Mouse (Mus musculus) midbrain, embryonic 13.5 days (tissue): Measurements from ENCODE around the gene 1700024B05Rik. TPM values are rescaled to one million over a fixed set of nuclear protein-coding genes. Genes with fewer than 3 reads are reported as not detected.
"Not testable (repeated sequence)": the region's sequence is repeated elsewhere in the genome, so short reads cannot be mapped to it uniquely, and the experiment has no call there.

Source experiments
- ATAC-seq: fragments of 200-750 bp; cut with Nextera tagmentation; 2 replicates; pipeline ENCODE4 v1.8.0; 2017; ENCODE audit warnings: mild to moderate bottlenecking, moderate TSS enrichment, moderate library complexity
- H3K27ac ChIP-seq: fragments of 300-500 bp; sonication (generic); 2 replicates; pipeline ENCODE4 v1.5.1; 2015; ENCODE audit warnings: inconsistent platforms, mild to moderate bottlenecking, moderate library complexity
- H3K27me3 ChIP-seq: fragments of 300-500 bp; sonication (generic); 2 replicates; pipeline ENCODE4 v1.6.1; 2015; ENCODE audit warnings: mild to moderate bottlenecking, inconsistent platforms
- H3K36me3 ChIP-seq: fragments of 300-500 bp; sonication (generic); 2 replicates; pipeline ENCODE4 v1.6.1; 2015; ENCODE audit warnings: mild to moderate bottlenecking, inconsistent platforms
- H3K4me1 ChIP-seq: fragments of 300-500 bp; sonication (generic); replicated peaks from 2 replicates; pipeline ENCODE4 v1.6.1; 2015; ENCODE audit warnings: inconsistent platforms
- H3K4me2 ChIP-seq: fragments of 300-500 bp; sonication (generic); replicated peaks from 2 replicates; pipeline ENCODE4 v1.6.1; 2015; ENCODE audit warnings: moderate library complexity, mild to moderate bottlenecking, inconsistent platforms
- H3K4me3 ChIP-seq: fragments of 300-500 bp; sonication (generic); replicated peaks from 2 replicates; pipeline ENCODE4 v1.5.1; 2015; ENCODE audit warnings: mild to moderate bottlenecking, inconsistent platforms
- H3K9ac ChIP-seq: fragments of 300-500 bp; sonication (generic); replicated peaks from 2 replicates; pipeline ENCODE4 v1.6.1; 2015; ENCODE audit warnings: mild to moderate bottlenecking, inconsistent platforms
- H3K9me3 ChIP-seq: fragments of 300-500 bp; sonication (generic); 2 replicates; pipeline ENCODE4 v1.6.1; 2016; ENCODE audit warnings: mild to moderate bottlenecking, inconsistent platforms
- WGBS: fragments of 180-500 bp; shearing (Covaris S2); methylation state at CpG from one replicate; pipeline ENCODE4 v1.1.7; 2015; 5-methylcytosine and 5-hydroxymethylcytosine counted together
- polyA plus RNA-seq: library from polyadenylated mRNA; unstranded; fragments of >200 nt; fragmentation: Nextera tagmentation; extraction: Ambion mirVana; gene quantifications from 2 replicates; pipeline ENCODE4 v1.2.1, GENCODE M21; 2015

Gene 1700024B05Rik
- polyA plus RNA-seq, result not detected in 2 replicates

- H3K9ac ChIP-seq, H3K27me3 ChIP-seq, H3K9me3 ChIP-seq, H3K36me3 ChIP-seq, H3K4me2 ChIP-seq, ATAC-seq, H3K4me1 ChIP-seq, H3K4me3 ChIP-seq, H3K27ac ChIP-seq: not testable (repeated sequence)
- 58% methylated on average over 2 of the region's 2 CpGs for WGBS
Observed at GRCm38 (mm10) chr14:41943695-41944094, at the start of gene 1700024B05Rik. TSS of gene 1700024B05Rik (plus strand) at chr14:41943995.

DNA sequence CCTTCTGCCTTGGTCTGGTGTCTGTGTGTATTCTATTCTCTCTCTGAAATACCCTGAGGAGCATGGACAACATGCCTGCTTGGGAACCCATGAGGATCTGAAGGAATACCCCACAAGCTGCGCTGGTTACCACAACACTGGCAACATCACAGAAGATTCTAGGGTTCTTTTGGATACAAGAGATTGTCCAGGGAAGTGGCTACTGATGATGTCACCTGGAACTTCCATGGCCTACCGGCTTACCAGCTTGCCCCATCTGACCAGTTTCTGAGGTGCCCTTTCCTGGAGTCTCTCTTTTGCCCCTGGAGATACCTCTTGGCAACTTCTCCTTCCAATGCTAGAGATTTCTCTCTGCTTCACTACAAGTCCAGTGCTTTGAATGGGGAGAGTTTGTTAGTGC lies 36.6 kb upstream of the 1700024B05Rik start, which contains the start of gene Gm7980:
Gm7980 (minus strand) TSS at position 101 of the 400 bp plus-strand sequence.
- WGBS, result no CpG with 5 or more reads among the region's 2 CpGs
- H3K9me3 ChIP-seq, H3K9ac ChIP-seq, H3K4me3 ChIP-seq, ATAC-seq, H3K4me2 ChIP-seq, H3K4me1 ChIP-seq, H3K27ac ChIP-seq, H3K27me3 ChIP-seq, H3K36me3 ChIP-seq: not testable (repeated sequence)

DNA sequence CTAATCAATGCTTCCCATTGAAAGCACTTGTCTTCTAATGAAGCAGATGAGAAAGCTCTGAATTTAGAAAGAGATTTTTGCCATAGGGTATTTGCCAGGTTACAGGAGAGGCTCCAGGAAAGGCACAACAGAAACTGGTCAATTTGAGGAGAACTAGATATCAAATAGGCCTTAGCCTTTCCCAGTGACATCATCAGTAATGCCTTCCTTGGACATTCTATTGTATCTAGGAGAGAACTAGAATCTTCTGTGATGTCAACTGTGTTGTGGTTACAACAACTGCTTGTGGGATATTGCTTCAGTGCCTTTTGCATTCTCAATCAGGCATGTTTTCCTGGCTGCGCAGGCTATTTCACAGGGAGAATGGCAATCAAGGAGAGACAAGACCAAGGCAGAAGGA lies 19.1 kb upstream of the 1700024B05Rik start, which contains the start of gene 1700049E17Rik1:
1700049E17Rik1 (plus strand) TSS at position 301 of the 400 bp plus-strand sequence.
- not testable (repeated sequence) for H3K4me3 ChIP-seq, H3K4me2 ChIP-seq, H3K27ac ChIP-seq, H3K27me3 ChIP-seq, H3K36me3 ChIP-seq, H3K9me3 ChIP-seq, H3K9ac ChIP-seq, H3K4me1 ChIP-seq, ATAC-seq
- WGBS, result no CpG with 5 or more reads among the region's 1 CpGs

DNA sequence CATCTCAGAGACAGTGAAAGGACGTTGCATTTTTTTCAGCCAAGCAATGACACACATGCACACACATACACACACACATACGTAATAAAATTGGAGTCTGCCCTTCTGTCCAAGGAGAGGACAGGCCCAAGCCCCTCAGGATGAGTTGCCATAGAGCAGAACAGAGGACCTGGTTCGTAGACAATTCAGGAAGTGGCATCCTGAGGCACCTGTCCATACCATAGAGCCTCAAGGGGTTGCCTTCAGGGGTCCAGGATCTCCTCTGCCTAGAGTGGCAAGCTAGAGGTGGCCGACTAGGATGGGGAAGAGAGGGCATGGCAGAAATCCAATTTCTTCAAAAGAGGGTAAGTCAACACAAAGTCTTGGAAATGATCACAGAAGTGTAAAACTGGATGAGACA lies 20.3 kb downstream of the 1700024B05Rik start:
- H3K9ac ChIP-seq, H3K4me3 ChIP-seq, H3K4me1 ChIP-seq, H3K36me3 ChIP-seq, H3K27ac ChIP-seq, H3K27me3 ChIP-seq, H3K9me3 ChIP-seq, ATAC-seq, H3K4me2 ChIP-seq: not testable (repeated sequence)
- 67% methylated on average over 4 of the region's 4 CpGs for WGBS

GRCm38 (mm10) chr14:41967827-41968226 lies 24.0 kb downstream of the 1700024B05Rik start, which contains the start of gene Gm6401:
TSS of gene Gm6401 (minus strand) at chr14:41967927.
- 61% methylated on average over 1 of the region's 1 CpGs for WGBS
- not testable (repeated sequence) for H3K36me3 ChIP-seq, H3K4me2 ChIP-seq, H3K27me3 ChIP-seq, H3K27ac ChIP-seq, ATAC-seq, H3K9me3 ChIP-seq, H3K4me1 ChIP-seq, H3K9ac ChIP-seq, H3K4me3 ChIP-seq

- not testable (repeated sequence) for H3K27me3 ChIP-seq, H3K36me3 ChIP-seq, H3K4me1 ChIP-seq, H3K4me2 ChIP-seq, H3K27ac ChIP-seq, H3K4me3 ChIP-seq, ATAC-seq, H3K9me3 ChIP-seq, H3K9ac ChIP-seq
- WGBS, result 60% methylated on average over 3 of the region's 3 CpGs
Observed at GRCm38 (mm10) chr14:41968596-41968995, 24.8 kb downstream of the 1700024B05Rik start.

DNA sequence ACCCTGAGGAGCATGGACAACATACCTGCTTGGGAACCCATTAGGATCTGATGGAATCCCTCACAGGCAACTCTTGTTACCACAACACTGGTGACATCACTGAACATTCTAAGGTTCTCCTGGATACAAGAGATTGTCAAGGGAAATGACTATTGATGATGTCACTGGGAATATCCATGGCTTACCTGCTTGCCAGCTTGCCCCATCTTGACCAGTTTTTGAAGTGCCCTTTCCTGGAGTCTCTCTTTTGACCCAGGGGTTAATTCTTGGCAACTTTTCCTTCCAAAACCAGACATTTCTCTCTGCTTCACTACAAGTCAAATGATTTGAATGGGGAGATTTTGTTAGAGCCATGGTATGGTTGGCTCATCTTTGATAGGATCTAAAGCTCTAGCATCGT lies 39.4 kb downstream of the 1700024B05Rik start, which contains the start of gene Gm3543:
Gm3543 (minus strand) TSS at position 101 of the 400 bp plus-strand sequence.
- 75% methylated on average over 1 of the region's 1 CpGs for WGBS
- H3K9me3 ChIP-seq, H3K4me1 ChIP-seq, ATAC-seq, H3K4me2 ChIP-seq, H3K4me3 ChIP-seq, H3K27ac ChIP-seq, H3K36me3 ChIP-seq, H3K27me3 ChIP-seq, H3K9ac ChIP-seq: not testable (repeated sequence)

Other genes with a start within 250 kb of the 1700024B05Rik start
- gene Gm8068, start 242.1 kb upstream of the 1700024B05Rik start, polyA plus RNA-seq, result not detected in 2 replicates
- not detected in 2 replicates for gene Gm7929, start 193.4 kb upstream of the 1700024B05Rik start, polyA plus RNA-seq
- not detected in 2 replicates for gene Gm47189, start 171.6 kb upstream of the 1700024B05Rik start, polyA plus RNA-seq
- not detected in 2 replicates for gene Gm7980, start 36.7 kb upstream of the 1700024B05Rik start, polyA plus RNA-seq
- not detected in 2 replicates for gene 1700049E17Rik1, start 19.0 kb upstream of the 1700024B05Rik start, polyA plus RNA-seq
- gene Gm6401, start 23.9 kb downstream of the 1700024B05Rik start, polyA plus RNA-seq, result not detected in 2 replicates
- gene Gm3543, start 39.3 kb downstream of the 1700024B05Rik start, polyA plus RNA-seq, result not detected in 2 replicates
- gene Gm7951, start 173.4 kb downstream of the 1700024B05Rik start, polyA plus RNA-seq, result not detected in 2 replicates
- not detected in 2 replicates for gene Gm17027, start 218.6 kb downstream of the 1700024B05Rik start, polyA plus RNA-seq
- gene Gm3573, start 246.8 kb downstream of the 1700024B05Rik start, polyA plus RNA-seq, result not detected in 2 replicates